Mouse (Mus musculus) CD8-positive naive resting alpha-beta T cell, adult 2 months (primary cell): ENCODE data around the gene Kif13a.

Experiments used
- DNase-seq, 2 experiments: peaks; one replicate each; pipeline ENCODE4 v3.0.0; 2022; ENCODE audit warnings: low read depth in 2 of 2, low spot score in 2 of 2

The Kif13a gene

DNA sequence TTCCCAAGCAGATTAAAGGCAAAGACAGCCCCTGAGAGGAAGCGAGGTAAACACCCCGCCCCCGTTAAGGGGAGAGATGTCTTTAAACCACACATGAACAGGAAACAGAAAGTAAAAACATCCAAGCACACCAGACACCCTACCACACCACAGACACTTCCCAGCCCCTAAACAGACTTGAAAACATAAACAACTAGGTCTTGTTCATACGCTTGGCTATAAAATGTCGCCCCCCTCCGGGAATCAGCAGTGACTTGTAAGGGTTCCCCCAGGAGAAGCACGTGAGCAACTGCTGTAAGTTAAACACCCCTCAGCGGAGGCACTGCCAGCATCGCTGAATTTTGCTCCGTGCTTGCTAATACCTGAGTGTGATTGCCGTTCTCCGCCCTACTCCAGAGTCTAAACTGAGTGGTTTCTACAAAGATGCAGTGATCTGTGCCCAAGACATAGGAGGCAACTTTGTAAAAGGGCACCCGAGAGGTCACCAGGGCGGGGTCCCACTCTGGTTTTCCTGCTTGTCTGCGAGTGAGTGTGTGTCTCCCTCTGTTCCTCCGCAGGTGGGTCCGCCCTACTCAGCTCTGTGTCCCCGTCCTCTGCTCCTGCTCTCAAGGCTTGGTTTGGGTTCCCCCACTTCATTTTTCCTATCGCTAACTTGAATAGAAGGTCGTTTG lies 193.7 kb downstream of the Kif13a start:
- peak; percentile 83 to 89 for DNase-seq

DNA sequence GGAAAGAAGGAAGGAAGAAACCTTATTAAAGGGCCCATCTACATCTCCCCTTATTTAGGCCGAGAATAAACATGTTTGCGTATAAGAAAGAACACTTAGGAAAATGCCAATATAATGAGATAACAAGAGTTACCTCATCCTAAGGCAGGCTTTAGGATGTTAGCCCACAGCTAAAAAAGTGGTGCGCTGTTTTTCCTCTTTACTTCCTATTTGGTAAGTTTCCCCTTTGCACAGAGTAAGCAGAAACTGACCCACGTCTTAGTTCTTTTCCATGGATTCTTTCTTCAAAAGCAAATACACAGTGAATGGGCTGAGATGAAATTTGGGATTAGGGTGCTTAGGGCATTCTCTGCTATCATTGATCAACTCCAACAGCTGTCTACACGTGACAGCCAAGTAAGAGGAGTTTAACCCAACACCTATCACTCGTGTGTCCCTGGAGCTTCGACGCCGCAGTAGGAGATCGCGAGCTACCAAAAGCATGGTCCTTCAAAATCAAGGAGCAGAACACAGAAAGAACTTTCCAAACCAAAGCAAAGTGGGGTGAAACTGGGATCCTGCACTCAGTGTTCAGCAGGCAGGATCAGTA lies 194.4 kb downstream of the Kif13a start:
- no peak for DNase-seq

DNA sequence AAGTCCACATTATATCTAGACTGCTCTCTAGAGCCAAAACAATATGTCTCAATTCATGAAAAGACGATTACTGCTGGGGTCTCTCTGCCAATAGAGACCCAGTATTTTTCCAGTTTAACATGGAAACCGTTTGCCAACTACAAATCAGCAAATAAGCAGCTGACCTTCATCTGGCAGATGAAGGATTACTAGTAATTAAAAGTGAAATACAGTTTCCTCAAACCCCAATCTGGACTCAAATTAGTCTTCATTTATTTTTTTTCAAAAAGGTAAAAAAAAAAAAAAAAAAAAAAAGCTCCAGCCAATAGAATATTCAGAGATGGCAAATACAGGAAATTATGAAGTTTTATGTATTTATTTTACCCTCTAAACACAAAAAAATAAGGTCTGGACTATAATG lies 199.7 kb downstream of the Kif13a start:
- DNase-seq = no peak

DNA sequence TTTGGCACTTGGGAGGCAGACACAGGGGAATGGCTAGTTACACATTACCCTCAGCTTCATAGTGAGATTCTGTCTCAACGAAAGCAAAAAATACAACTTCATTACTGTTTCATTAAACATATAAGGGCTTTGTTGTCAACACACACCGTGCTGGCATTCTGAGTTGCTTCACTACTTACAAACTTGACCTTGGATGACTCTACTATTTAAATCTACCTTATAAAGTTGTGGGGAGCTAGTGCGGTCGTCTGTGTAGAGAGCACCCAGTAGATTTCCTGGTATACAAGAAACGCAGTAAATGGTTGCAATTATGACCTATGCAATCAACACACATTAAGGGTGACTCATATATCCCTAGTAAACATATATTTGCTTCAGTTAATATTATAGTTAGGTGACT lies 201.3 kb downstream of the Kif13a start:
- peak in 1 of 2 experiments; percentile 20 for DNase-seq

DNA sequence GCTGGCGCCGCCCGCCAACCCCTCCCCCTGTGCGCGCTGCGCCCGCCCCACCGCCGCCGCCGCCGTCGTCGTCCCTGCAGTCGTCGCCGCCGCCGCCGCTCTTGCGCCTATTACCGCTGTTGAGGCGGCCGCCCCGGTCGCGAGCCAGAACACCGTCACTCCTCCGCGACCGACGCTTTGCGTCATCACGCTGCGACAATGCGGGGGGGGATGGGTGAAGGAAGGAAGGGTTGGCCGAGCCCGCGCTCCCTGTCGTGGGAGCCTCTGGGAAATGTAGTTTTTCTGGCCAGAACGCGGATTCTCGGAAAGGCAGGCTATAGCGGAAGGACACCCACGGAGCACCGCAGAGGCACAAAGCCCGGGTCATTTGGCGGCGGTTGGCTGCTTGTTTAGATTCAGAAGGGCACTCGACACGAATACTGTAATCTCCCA lies 201.8 kb downstream of the Kif13a start, which contains the start of gene Nup153:
Nup153 (minus strand) TSS at position 104 of the 432 bp plus-strand sequence.
- peak; percentile 100 for DNase-seq

DNA sequence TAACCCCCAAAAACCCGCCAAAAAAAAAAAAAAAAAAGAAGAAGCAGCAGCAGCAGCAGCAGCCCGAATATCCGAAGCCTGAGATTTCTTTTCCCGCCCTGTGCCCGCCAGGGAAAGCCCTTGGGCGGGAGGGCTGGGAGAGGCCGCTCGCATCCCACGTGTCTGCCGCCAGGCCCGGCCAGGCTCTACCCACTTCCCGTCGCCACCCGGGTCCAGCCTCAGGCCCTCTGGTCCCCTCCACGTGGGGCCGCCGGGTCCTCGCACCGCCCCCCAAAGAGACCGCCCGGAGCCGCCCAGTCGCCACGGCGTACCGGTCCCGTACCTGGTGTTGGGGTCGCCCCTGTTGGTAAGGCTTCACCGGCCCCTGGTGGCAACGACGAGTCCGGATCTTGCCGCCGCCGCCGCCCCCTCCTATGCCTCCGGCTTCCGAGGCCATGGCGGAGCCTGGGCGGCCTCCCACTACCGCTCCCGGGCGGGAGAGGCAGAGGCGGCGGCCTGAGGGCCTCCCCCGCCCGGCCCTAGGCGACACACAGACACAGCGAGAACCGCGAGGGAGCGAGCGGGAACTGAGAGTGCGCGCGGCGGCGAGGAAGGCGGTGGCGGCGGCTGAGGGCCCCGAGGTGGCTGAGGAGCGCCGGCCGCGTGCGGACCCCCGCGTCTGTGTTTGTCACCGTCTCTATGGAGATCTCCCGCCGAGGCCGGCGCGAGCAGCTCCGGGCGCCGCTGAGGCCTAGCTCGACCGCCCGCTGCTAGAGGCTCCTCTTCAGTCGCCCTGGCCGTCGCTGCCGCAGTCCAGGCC lies 202.4 kb downstream of the Kif13a start:
- peak; percentile 60 to 66 for DNase-seq

DNA sequence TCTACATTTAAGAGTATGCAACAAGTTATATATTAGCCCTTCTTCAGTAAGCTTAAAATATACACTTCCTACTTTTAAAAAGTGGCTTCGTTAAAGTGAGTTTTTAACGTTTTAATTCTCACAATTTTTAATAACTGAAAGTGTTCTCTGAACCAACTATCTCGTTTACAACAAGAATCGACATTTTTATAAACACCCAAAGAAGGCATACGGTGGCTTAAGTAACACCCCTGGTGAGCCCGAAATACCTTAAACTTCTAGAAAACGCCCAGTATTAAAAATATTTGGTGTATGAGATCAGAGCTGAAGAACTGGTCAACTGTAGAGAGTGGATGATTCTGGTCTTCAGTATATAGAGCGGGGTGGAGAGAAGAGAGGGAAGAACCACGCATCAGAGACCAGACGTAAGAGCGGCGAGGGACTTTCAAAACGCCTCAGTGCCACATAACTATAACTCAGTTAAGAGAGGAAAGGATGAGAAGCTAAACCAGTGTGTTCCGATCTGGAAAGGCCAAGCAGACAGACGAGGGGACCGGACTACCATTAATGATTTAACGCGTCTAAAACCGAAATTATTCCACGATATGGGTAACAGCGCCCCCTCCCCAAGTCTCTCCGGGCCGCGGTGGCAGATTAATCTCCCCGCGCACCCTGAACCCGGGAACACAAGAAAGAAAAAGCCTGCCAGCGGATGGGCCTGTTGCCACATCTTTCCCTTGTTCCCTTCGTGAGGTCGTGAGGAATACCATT lies 203.2 kb downstream of the Kif13a start:
- DNase-seq = no peak

DNA sequence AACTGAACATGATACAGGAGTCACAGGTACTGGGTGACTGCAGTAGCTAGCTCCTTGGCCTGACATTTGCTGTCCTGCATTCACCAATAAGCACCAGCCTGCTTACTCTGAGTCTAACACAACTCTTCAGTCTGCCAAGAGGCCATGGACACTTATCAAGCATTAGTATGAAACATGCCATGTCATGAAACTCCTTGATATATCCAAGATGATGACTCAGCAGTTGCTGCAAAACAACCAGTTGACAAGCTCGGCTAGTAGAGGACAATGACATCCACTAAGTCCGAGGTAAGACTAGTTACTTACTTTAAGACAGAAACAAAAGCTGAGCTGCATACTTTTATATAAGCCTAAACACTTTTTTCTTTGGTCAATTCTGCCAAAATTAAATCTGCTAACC lies 204.4 kb downstream of the Kif13a start:
- DNase-seq = no peak

DNA sequence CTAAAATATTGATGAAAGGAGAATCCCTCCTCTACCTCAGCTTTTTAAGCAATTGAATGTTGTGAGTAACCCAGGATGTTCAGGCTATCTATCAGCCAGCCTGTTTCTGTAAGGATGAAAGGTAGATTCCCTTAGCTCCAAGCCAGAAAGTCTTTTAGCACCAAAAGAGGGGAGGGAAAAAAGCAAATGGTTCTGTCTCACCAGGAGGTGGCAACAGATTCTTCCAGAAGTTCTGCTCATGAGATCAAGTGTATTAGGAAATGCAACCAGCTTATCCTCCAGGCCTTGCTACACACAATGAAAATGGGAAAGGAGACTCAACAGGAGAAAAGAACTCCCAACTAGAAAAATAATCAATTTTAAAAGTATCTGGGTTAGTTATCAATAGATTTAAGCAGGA lies 205.3 kb downstream of the Kif13a start:
- no peak for DNase-seq

DNA sequence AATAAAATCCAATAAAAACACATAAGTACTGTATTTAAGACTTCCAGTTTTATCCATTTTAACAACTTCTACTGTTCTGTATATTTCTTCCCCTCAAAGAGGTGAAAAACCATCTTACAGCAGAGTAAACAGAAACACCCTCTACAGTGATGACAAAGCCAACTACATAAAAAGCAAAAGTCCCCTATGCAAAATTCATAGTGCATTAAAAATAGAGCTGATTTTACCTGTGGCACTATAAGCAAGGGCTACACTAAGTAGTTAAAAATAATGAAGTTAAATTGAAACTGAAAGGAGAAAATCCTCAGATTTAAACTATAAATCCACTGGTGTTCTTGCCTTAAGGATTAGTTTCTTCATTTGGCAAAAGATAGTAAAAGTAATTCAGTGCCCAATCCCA lies 208.7 kb downstream of the Kif13a start:
- DNase-seq = no peak

DNA sequence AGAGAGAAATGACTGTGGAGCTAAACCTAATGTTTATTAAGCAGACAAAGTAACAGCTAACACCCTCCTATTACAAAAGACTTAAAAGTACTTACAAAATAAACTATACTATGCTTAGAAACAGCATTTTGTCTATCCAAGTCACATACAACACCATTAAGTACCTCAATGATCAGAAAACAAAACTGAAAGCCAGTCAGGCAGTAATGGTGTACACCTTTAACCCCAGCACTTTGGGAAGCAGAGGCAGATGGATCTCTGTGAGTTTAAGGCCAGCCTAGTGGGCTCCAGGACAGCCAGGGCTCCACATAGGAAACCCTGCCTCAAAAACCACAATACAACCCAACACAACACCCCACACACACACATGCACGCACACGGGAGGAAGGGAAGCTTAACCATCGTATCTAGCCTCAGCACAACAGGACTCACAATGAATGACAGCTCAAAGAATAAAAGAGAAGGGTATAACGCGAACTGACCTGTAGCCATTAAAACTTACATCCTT lies 210.7 kb downstream of the Kif13a start:
- DNase-seq = no peak

GRCm38 (mm10) chr13:46715976-46716639 lies 213.6 kb downstream of the Kif13a start:
- no peak for DNase-seq

DNA sequence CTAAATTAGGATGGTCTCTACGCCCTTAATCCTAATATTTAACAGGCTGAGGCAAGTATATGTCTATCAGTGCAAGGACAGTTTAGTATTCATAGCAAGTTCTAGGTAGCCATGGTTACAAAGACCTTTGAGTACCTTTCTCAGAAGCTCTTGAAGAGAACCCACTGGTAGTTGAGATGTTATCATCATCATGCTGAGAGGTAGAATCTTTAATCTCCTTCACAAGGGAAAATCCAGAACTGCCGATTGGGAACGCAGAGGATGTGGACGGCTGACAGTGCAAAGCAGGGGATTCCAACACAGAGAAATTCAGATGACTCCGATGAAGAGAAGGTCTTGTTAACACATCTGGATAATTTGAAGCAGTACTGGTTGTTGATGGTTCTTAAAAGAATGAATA lies 216.2 kb downstream of the Kif13a start:
- no peak for DNase-seq

DNA sequence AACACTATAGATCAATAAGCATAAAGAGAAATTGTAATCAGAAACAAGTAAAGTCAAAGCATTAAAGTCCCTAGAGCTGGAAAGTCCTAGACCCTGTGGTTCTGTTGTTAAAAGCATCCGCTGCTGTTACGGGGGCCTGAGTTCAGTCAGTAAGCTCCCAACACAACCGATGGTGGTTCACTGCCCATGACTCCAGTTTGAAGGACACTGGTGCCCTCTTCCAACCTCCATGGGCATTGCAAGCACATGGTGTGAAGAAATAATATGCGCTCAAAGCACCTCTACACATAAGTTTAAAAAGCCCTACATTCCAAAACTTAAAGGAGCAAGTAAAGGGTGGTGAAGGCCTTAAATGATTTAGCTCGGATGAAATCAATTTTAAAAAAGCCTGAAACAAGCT lies 226.5 kb downstream of the Kif13a start:
- peak; percentile 20 to 33 for DNase-seq

- no peak for DNase-seq
These were observed 228.2 kb downstream of the Kif13a start for GRCm38 (mm10) chr13:46701486-46701885.

GRCm38 (mm10) chr13:46699372-46699771 lies 230.3 kb downstream of the Kif13a start:
- DNase-seq = no peak
